Mouse (Mus musculus): ENCODE data around the gene Erp27. TPM values are rescaled to one million over a fixed set of nuclear protein-coding genes. Genes with fewer than 3 reads are reported as not detected.
A peak's percentile ranks its signal among the peaks of the same experiment; 100 is the strongest.

The Erp27 gene
- polyA plus RNA-seq, 1 experiment from 2014 or later = 0.38 TPM

DNA sequence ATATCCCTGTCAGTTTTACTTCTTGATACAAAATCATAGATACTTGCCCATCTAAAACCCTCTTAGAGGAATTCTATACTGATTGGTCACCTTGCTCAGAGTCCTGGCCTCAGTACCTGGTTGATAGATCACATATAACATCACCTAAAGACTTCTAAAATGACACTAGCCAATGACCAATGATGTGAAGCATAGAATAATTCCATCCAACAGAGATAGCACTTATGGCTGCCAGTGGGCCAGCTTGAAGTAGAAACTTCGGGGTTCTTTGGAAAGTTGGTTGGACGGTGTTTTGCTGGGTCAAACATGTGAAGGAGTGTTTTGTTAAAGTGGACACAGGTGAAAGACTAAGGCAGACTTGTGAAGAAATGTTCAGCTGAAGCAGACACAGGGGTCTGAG lies 28.2 kb upstream of the Erp27 start:
- 89% methylated on average over 2 of the region's 2 CpGs for WGBS
- no peak overlapping the region for H3K9ac ChIP-seq
- no peak for ATAC-seq (replicated peaks; ENCODE audit: low FRiP score)
- H3K27me3 ChIP-seq = no peaks in the 10 kb centered on the region
- no peak overlapping the region for H3K4me2 ChIP-seq
- no peak overlapping the region for H3K4me3 ChIP-seq (replicated peaks)
- no peak overlapping the region for H3K27ac ChIP-seq
- H3K36me3 ChIP-seq = no peaks in the 10 kb centered on the region
- no peaks in the 10 kb centered on the region for H3K9me3 ChIP-seq (replicated peaks)
- H3K4me1 ChIP-seq = peaks cover 10% of the 10 kb centered on the region; the same call in 1 of the 2 replicates

DNA sequence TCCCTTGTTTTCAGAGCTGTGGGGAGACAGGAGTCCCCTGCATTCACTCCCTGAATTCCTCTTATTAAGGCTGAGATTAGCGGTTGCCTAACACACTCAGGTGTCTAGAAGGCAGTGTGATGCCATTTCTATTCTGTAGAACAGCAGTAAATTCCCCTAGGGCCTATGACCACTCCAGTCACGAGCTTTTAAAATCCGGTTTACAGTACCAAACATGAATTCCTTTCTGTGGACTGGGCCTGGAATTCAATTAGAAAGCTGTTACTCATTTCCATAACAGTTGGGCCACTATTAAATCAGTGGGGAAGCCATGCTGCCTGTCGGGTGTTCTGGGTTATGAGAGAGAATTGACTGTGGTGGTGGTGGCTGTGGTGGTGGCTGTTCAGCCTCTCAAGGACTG lies 25.7 kb upstream of the Erp27 start:
- Histone ChIP-seq H3K4me1 (peaks cover 8% of the 10 kb centered on the region; the same call in 1 of the 2 replicates), H3K4me3 (replicated peaks) (no peak overlapping the region), H3K27ac (no peak overlapping the region), H3K9me3 (replicated peaks) (no peaks in the 10 kb centered on the region), H3K36me3 (no peaks in the 10 kb centered on the region), H3K9ac (no peak overlapping the region), H3K27me3 (no peaks in the 10 kb centered on the region), H3K4me2 (no peak overlapping the region)
- WGBS = 60% methylated on average over 4 of the region's 4 CpGs
- ATAC-seq (replicated peaks; ENCODE audit: low FRiP score) = no peak

DNA sequence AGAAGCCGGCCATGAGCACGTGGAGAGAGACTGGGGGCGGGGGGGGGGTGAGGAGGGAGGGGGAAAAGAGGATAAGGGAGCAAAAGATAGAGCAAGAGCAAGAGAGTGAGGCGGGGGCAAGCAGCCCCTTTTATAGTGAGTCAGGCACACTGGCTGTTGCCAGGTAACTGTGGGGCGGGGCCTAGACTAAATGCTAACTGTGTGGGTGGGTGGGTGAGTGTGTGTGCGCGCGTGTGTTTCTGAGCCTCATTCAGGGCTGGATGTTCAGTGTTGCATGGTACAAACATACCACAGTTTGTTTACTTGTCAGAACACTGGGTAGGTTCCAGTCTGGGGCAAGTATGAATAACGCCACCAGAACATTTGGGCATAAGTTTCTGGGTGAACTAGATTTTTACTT lies 25.0 kb upstream of the Erp27 start:
- H3K27ac ChIP-seq = no peak overlapping the region
- ATAC-seq (replicated peaks; ENCODE audit: low FRiP score) = peak; percentile 58; the same call in 1 of the 2 replicates
- H3K4me2 ChIP-seq = no peak overlapping the region
- no peaks in the 10 kb centered on the region for H3K36me3 ChIP-seq
- peaks cover 8% of the 10 kb centered on the region; the same call in 1 of the 2 replicates for H3K4me1 ChIP-seq
- 52% methylated on average over 9 of the region's 9 CpGs for WGBS
- H3K4me3 ChIP-seq (replicated peaks) = no peak overlapping the region
- H3K9me3 ChIP-seq (replicated peaks) = no peaks in the 10 kb centered on the region
- H3K9ac ChIP-seq = no peak overlapping the region
- no peaks in the 10 kb centered on the region for H3K27me3 ChIP-seq

DNA sequence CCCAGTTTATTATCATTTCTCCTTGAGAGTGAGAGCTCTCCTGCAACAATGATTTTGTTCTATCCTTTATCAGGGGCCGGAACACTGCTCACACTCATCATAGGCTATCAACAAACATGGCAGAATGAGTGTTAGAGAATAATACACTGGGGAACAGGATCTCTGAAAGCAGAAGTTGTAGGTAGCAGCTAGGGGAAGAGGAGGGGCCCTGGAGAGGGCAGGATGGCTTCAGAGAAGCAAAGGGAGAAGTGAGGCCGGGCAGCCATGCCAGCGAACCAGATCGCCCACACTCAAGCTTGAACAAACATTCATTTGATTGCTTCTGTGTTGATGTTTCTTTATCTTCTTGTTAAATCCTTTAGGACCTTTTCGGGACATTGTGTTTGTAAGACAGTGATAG lies 24.3 kb upstream of the Erp27 start:
- Histone ChIP-seq H3K4me1 (peaks cover 15% of the 10 kb centered on the region), H3K27ac (no peak overlapping the region), H3K9ac (no peak overlapping the region), H3K4me2 (no peak overlapping the region), H3K36me3 (no peaks in the 10 kb centered on the region), H3K27me3 (no peaks in the 10 kb centered on the region), H3K9me3 (replicated peaks) (no peaks in the 10 kb centered on the region), H3K4me3 (replicated peaks) (no peak overlapping the region)
- no peak for ATAC-seq (replicated peaks; ENCODE audit: low FRiP score)
- 65% methylated on average over 5 of the region's 5 CpGs for WGBS

DNA sequence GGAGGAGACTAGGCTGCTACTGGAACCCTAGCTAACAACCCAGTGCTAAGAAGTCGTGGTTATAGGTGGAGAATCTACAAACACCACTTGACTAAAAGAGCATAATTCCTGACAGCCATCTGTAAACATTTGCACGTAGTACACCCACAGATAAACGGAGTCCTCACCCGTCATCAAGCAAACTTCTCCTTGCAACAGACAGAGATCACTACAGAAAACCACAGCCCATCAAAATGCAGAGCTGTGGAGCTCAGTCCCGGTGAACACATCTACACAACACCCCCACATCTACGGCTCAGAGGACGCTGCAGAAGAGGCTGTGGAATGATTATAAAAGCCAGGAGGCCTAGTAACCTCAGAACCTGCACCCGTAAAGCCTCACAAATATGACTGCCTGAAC lies 22.5 kb upstream of the Erp27 start:
- H3K9me3 ChIP-seq (replicated peaks) = no peaks in the 10 kb centered on the region
- no peak overlapping the region for H3K4me2 ChIP-seq
- H3K9ac ChIP-seq = no peak overlapping the region
- no peaks in the 10 kb centered on the region for H3K36me3 ChIP-seq
- 88% methylated on average over 8 of the region's 8 CpGs for WGBS
- H3K4me3 ChIP-seq (replicated peaks) = no peak overlapping the region
- H3K4me1 ChIP-seq = peaks cover 32% of the 10 kb centered on the region
- no peak overlapping the region for H3K27ac ChIP-seq
- no peaks in the 10 kb centered on the region for H3K27me3 ChIP-seq
- ATAC-seq (replicated peaks; ENCODE audit: low FRiP score) = no peak

DNA sequence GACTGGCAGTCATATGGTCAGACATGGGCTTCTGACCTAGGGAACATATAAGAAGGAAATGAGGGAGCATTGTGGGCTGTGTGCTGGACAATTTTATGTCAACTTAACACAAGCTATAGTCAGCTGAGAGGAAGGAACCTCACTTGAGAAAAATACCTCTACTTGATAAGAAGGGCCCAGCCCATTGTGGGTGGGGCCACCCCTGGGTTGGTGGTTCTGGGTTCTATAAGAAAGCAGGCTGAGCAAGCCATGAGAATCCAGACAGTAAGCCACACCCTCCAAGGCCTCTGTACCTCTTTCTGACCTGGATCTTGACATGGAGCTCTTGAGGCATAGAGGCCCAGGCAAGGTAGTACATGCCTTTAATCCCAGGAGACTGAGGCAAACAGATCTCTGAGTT lies 21.4 kb upstream of the Erp27 start:
- Histone ChIP-seq H3K4me1 (peaks cover 40% of the 10 kb centered on the region), H3K36me3 (no peaks in the 10 kb centered on the region), H3K27ac (no peak overlapping the region), H3K4me2 (no peak overlapping the region), H3K9me3 (replicated peaks) (no peaks in the 10 kb centered on the region), H3K4me3 (replicated peaks) (no peak overlapping the region), H3K27me3 (no peaks in the 10 kb centered on the region), H3K9ac (no peak overlapping the region)
- ATAC-seq (replicated peaks; ENCODE audit: low FRiP score) = no peak

DNA sequence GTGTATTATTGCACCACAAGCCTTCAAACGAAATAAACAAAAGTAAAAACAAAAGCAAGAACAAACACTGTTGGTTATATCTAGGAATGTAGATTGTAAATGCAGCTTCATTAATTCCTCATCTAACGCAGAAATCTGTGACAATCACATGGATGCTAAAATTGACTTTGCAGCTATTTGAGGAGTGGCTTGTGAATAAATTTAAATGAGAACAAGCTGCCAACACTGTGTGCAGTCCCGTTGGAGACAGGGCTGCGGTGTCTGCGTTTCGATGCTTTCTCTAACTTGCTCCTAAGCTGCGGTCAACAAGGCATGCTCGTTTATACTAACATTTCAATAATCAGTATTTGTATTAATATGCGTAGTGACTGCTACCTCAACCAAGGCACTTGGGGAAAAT lies 20.3 kb upstream of the Erp27 start:
- H3K27me3 ChIP-seq = no peaks in the 10 kb centered on the region
- H3K4me1 ChIP-seq = peaks cover 43% of the 10 kb centered on the region
- no peak for ATAC-seq (replicated peaks; ENCODE audit: low FRiP score)
- no peak overlapping the region for H3K4me3 ChIP-seq (replicated peaks)
- H3K27ac ChIP-seq = no peak overlapping the region
- no peaks in the 10 kb centered on the region for H3K9me3 ChIP-seq (replicated peaks)
- no peaks in the 10 kb centered on the region for H3K36me3 ChIP-seq
- H3K4me2 ChIP-seq = no peak overlapping the region
- no peak overlapping the region for H3K9ac ChIP-seq
- 80% methylated on average over 9 of the region's 9 CpGs for WGBS

DNA sequence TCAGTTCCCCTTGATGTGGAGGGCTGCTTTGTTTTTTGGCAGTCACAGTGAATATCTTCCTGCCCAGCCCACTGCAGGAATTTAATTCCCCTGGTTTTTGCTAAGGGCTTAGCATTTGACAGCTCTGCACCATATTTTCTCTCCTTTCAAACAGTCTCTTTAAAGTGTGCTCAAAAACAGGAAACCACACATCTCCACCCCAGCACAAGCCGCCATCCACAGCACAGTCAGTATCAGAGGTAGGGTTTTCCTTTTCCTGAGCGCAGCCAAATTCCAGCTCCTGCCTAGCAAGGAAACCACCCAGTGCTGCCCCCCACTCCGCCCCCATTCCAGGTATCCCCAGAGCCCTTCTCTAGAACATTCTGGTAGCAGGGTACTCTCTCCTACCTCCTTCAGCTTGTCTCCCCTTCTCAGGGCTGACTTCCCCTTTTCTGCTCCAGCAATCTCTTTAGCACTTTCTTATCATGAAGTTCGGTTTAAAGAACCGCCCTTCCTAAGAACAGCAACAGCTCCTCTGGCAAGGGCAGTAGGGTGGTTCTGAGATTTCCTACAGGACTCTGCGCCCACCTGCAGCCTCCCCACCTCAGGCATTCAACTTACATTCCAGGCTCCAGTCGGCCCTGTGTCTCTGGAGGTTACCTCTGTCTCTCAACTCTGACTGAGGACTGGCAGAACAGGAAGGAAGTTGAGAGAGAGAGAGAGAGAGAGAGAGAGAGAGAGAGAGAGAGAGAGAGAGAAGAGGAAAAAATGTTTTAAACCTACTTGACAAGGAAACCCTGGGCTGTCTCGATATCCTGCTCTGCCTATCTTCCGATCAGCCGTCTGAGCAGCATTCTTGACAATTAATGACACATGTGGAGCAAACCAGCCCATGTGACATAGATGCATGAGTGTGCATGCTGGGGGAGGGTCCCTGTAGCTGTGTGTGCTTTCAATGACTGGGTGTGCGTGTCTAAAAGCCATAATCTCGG lies 19.4 kb upstream of the Erp27 start, which contains the start of gene Arhgdib:
Gene Arhgdib, minus strand, starts transcription at position 849 of the 971 bp plus-strand sequence.
- Histone ChIP-seq H3K36me3 (no peaks in the 10 kb centered on the region), H3K4me2 (peak within 1 kb of the TSS; percentile 41), H3K9ac (peak within 1 kb of the TSS; percentile 41), H3K9me3 (replicated peaks) (no peaks in the 10 kb centered on the region), H3K4me3 (replicated peaks) (peak within 1 kb of the TSS; percentile 21), H3K27ac (peak within 1 kb of the TSS; percentile 95), H3K4me1 (peaks cover 36% of the 10 kb centered on the region), H3K27me3 (no peaks in the 10 kb centered on the region)
- WGBS = 33% methylated on average over 12 of the region's 12 CpGs
- peak; percentile 61 for ATAC-seq (replicated peaks; ENCODE audit: low FRiP score)

DNA sequence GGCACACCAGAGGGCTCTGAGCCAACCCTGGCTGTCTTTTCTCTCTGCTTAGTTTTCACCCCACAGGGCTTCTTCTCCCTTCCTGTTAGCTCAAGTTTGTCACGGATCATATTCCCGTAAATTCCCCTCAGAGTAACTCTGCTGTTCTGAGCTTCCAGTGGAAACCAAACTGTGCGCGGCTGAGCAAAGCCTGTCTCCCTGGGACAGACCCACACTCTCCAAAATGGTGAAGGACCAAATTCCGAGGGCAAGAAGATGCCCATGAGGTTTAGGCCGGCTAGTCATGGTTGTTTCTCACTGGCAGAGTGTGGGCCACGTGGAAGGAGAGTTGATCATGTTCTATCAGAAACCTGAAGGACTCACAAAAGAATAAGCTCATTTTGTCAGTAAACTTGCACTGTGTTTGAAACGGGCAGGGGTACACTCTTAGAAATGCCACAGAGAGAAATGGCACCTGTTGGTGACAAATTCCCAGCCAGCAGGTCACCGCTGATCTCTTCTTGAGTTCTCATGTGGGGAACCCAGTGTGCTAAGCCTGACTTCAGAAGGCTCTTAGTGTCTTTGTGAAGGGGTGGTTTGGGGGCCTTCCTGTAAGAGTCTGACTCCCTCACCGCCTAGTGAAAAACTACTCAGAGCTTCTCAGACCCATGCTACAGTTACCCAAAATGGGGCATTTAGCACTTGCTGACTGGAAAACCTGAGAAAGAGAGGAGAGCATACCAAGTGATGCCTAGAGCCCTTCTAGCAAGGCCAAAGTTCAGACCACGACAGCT lies 18.4 kb upstream of the Erp27 start:
- 0 out of 2 replicates have a peak, but pooled peaks have one; percentile 29 for ATAC-seq (replicated peaks; ENCODE audit: low FRiP score)
- peaks cover 35% of the 10 kb centered on the region for H3K4me1 ChIP-seq
- no peaks in the 10 kb centered on the region for H3K36me3 ChIP-seq
- no peak overlapping the region for H3K9ac ChIP-seq
- no peaks in the 10 kb centered on the region for H3K9me3 ChIP-seq (replicated peaks)
- peak overlapping the region; percentile 41 for H3K4me2 ChIP-seq
- peak overlapping the region; percentile 95 for H3K27ac ChIP-seq
- H3K4me3 ChIP-seq (replicated peaks) = peak overlapping the region; percentile 21
- H3K27me3 ChIP-seq = no peaks in the 10 kb centered on the region
- WGBS = 67% methylated on average over 11 of the region's 11 CpGs

DNA sequence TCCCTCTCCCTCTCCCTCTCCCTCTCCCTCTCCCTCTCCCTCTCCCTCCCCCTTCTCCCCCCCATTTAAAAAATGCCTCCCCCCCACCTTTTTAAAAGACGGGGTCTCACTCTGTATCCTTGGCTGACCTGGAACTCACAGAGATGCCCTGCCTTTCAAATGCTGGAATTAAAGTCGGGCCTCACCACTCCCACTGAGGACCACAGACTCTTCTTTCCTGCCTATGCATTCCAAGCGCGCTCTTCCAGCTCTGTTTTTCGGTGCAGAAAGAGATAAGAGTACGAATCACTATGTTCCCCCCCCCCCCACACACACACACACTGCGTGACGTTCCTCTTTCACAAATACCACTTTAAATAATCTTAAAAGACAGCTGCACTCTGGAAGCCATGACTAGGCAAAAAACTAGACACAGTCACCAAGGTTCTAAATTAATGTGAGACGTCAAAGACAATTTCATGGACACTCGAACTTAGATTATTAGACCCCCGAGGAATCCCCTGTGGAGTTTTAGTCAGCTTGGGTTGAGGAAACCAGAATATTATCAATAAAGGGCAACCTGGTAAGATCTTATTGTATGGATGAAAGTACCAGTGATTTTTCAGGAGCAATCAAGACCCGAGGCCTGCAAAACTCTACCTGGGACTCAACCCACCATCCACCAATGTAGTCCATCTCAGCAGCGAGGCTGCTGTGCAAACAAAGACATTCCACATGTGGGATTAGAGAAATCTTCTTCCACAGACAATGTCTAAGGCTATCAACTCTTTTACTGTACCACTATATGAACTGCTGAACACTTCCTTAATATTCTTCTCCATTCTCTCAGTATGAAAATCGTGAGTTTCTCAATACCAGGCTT lies 17.6 kb upstream of the Erp27 start:
- Histone ChIP-seq H3K9ac (no peak overlapping the region), H3K4me2 (no peak overlapping the region), H3K27me3 (no peaks in the 10 kb centered on the region), H3K36me3 (no peaks in the 10 kb centered on the region), H3K9me3 (replicated peaks) (no peaks in the 10 kb centered on the region), H3K4me1 (peaks cover 35% of the 10 kb centered on the region), H3K4me3 (replicated peaks) (no peak overlapping the region), H3K27ac (peak overlapping the region; percentile 95)
- ATAC-seq (replicated peaks; ENCODE audit: low FRiP score) = no peak
- WGBS = 76% methylated on average over 14 of the region's 14 CpGs

DNA sequence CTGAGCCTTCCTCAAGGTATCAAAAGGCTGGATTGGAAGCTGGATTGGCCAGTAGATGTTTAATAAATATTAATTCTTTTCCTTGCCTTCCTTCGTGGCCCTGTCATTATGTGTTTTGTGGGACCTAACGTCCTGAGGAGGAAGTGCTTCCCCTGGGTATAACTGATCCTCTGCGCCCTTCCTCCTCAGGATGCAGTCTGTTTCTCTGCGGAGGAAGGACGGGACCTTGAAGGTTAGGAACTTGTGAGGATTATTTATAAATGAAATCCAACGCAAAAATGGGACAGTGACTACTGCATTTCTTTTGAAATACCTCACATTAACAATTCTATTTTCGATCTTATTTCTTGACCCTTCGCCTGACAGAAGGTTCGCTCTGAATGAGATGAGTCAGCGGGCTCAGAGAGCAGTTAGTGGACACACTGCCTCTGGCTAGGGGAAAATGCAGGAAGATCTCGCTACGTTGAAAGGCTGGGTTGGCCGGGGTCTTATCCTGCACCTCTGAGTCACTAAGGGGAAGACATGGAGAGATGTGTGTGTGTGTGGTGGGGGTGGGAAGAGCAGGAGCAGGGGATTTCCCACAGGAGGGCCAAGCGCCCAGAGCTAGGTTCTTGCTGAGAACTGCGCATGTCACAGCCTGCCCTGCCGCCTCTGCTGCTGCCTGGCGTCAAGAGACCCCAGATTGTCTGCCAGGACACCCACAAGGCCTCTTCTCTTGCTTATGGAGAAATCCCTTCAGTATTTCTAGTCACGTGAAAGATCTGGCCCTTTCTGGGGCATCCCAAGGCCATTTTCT lies 16.5 kb upstream of the Erp27 start:
- Histone ChIP-seq H3K4me2 (no peak overlapping the region), H3K27ac (peak overlapping the region; percentile 76), H3K4me3 (replicated peaks) (no peak overlapping the region), H3K9me3 (replicated peaks) (no peaks in the 10 kb centered on the region), H3K36me3 (no peaks in the 10 kb centered on the region), H3K27me3 (no peaks in the 10 kb centered on the region), H3K9ac (no peak overlapping the region), H3K4me1 (peaks cover 35% of the 10 kb centered on the region)
- no peak for ATAC-seq (replicated peaks; ENCODE audit: low FRiP score)
- 77% methylated on average over 18 of the region's 18 CpGs for WGBS
